Mouse (Mus musculus): ENCODE data around the gene Serpinb2.

- TF ChIP-seq CTCF (IDR thresholded peaks at IDR 0.05; ENCODE audit: low read depth) (no peak), EP300 (IDR thresholded peaks at IDR 0.05; ENCODE audit: low read depth) (no peak)
Measured at GRCm38 (mm10) chr1:107512194-107513138, 1.2 kb downstream of the Serpinb2 start.

Data from liver, postnatal 0 days (tissue).